ENCODE assay signal across 15 mouse cellular contexts in the genomic region with DNA sequence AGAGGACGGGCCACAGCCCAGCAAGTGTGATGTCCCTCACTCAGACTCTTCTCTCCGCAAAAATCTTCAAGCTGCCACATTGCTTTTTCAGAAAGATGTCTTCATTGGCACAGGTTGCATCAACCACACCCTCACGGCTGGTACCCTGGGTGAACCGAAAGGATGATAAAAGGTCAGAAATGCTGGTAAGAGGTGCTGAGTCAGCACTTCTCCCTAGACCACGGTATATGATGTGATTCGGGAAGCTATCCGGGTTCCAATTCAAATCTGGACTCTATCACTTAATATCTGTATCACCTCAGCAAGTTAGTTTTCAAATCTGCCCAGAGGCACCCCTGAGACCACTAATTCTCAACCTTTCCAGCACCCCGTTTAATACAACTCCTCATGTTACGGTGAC.
"Had no signal": no experiment of that assay in that cellular context is flagged by ENCODE, and none has a peak within 500 bp of the region (broad histone marks: within the 10 kb centered on the region; RNA-seq: fewer than 3 reads in every experiment).

No protein-coding gene starts in this region.

- H3K27ac ChIP-seq: neural tube, embryonic 13.5 days; neural tube, embryonic 15.5 days; stomach, embryonic 15.5 days; stomach, postnatal 0 days had no signal

- H3K36me3 ChIP-seq: neural tube, embryonic 13.5 days; neural tube, embryonic 15.5 days; stomach, embryonic 15.5 days had no signal

- H3K4me3 ChIP-seq: neural tube, embryonic 13.5 days; neural tube, embryonic 15.5 days; stomach, embryonic 15.5 days had no signal

- H3K9ac ChIP-seq: neural tube, embryonic 13.5 days; neural tube, embryonic 15.5 days; stomach, embryonic 15.5 days had no signal

- H3K4me2 ChIP-seq: neural tube, embryonic 13.5 days; neural tube, embryonic 15.5 days; stomach, embryonic 15.5 days had no signal

- H3K27me3 ChIP-seq: neural tube, embryonic 13.5 days; neural tube, embryonic 15.5 days; stomach, embryonic 15.5 days had no signal

- H3K9me3 ChIP-seq: neural tube, embryonic 13.5 days; neural tube, embryonic 15.5 days; stomach, embryonic 15.5 days had no signal

- DNase-seq: right cerebral cortex, adult 18-20 months; right cerebral cortex, postnatal 14 days; right cerebral cortex, postnatal 25 days; right cerebral cortex, postnatal 4 days; spleen, adult 18-20 months; thymus, adult 18-20 months; thymus, adult 2 months; thymus, postnatal 14 days; thymus, postnatal 25 days; thymus, postnatal 36 days; thymus, postnatal 4 days had no signal
